Mouse (Mus musculus) hindbrain, embryonic 16.5 days (tissue): ENCODE results near the gene Gna13. TPM values are rescaled to one million over a fixed set of nuclear protein-coding genes. Genes with fewer than 3 reads are reported as not detected.

Experiments used
- ATAC-seq: fragments of 200-750 bp; cut with Nextera tagmentation; 2 replicates; pipeline ENCODE4 v1.8.0; 2017; ENCODE audit warnings: moderate TSS enrichment, moderate library complexity
- H3K27ac ChIP-seq: fragments of 300-500 bp; sonication (generic); 2 replicates; pipeline ENCODE4 v1.5.1; 2014; ENCODE audit warnings: low read depth, mild to moderate bottlenecking, control low read depth, low read length, moderate library complexity
- H3K27me3 ChIP-seq: fragments of 300-500 bp; sonication (generic); replicated peaks from 2 replicates; pipeline ENCODE4 v1.6.1; 2014; ENCODE audit warnings: low read length; ENCODE audit not compliant: control insufficient read depth, insufficient read depth
- H3K36me3 ChIP-seq: fragments of 300-500 bp; sonication (generic); 2 replicates; pipeline ENCODE4 v1.6.1; 2014; ENCODE audit warnings: mild to moderate bottlenecking, low read length, moderate library complexity, mixed read lengths; ENCODE audit not compliant: control insufficient read depth, insufficient read depth
- H3K4me1 ChIP-seq: fragments of 300-500 bp; sonication (generic); 2 replicates; pipeline ENCODE4 v1.6.1; 2014; ENCODE audit warnings: low read depth, low read length; ENCODE audit not compliant: control insufficient read depth, insufficient read depth
- H3K4me2 ChIP-seq: fragments of 300-500 bp; sonication (generic); 2 replicates; pipeline ENCODE4 v1.6.1; 2014; ENCODE audit warnings: mild to moderate bottlenecking, low read length, control low read depth, moderate library complexity
- H3K4me3 ChIP-seq: fragments of 300-500 bp; sonication (generic); 2 replicates; pipeline ENCODE4 v1.5.1; 2014; ENCODE audit warnings: mild to moderate bottlenecking, low read length, control low read depth, moderate library complexity
- H3K9ac ChIP-seq: fragments of 300-500 bp; sonication (generic); 2 replicates; pipeline ENCODE4 v1.6.1; 2014; ENCODE audit warnings: low read depth, mild to moderate bottlenecking, control low read depth, low read length, moderate library complexity
- H3K9me3 ChIP-seq: fragments of 300-500 bp; sonication (generic); 2 replicates; pipeline ENCODE4 v1.6.1; 2014; ENCODE audit warnings: mild to moderate bottlenecking, low read length, moderate library complexity; ENCODE audit not compliant: control insufficient read depth
- WGBS: fragments of 180-500 bp; shearing (Covaris S2); extraction: QIAGEN DNeasy Blood & Tissue Kit; methylation state at CpG from one replicate; pipeline ENCODE4 v1.1.7; 2014; 5-methylcytosine and 5-hydroxymethylcytosine counted together
- polyA plus RNA-seq: library from polyadenylated mRNA; unstranded; fragments of >200 nt; fragmentation: Nextera tagmentation; extraction: Ambion mirVana; gene quantifications from 2 replicates; pipeline ENCODE4 v1.2.1, GENCODE M21; 2015

Gene Gna13
- polyA plus RNA-seq, 1 experiment from 2014 or later, result 21.3 TPM

- H3K9me3 ChIP-seq, result no peaks in the 10 kb centered on the region
- no peaks in the 10 kb centered on the region; the same call in 1 of the 2 replicates for H3K36me3 ChIP-seq
- no peak overlapping the region for H3K4me3 ChIP-seq
- WGBS, result 52% methylated on average over 10 of the region's 10 CpGs
- no peak overlapping the region for H3K4me2 ChIP-seq
- no peak overlapping the region for H3K9ac ChIP-seq
- H3K4me1 ChIP-seq, result peaks cover 15% of the 10 kb centered on the region
- ATAC-seq, result peak; percentile 63; the same call in 1 of the 2 replicates
- no peak overlapping the region for H3K27ac ChIP-seq
- no peaks in the 10 kb centered on the region for H3K27me3 ChIP-seq
Observed at GRCm38 (mm10) chr11:109377477-109377876, 14.8 kb downstream of the Gna13 start.

GRCm38 (mm10) chr11:109378051-109378450 lies 15.4 kb downstream of the Gna13 start:
- 67% methylated on average over 7 of the region's 7 CpGs for WGBS
- no peaks in the 10 kb centered on the region; the same call in 1 of the 2 replicates for H3K36me3 ChIP-seq
- H3K9me3 ChIP-seq, result no peaks in the 10 kb centered on the region
- no peak overlapping the region for H3K27ac ChIP-seq
- no peak overlapping the region for H3K4me3 ChIP-seq
- no peaks in the 10 kb centered on the region for H3K27me3 ChIP-seq
- no peak for ATAC-seq
- peaks cover 15% of the 10 kb centered on the region for H3K4me1 ChIP-seq
- H3K9ac ChIP-seq, result no peak overlapping the region
- no peak overlapping the region for H3K4me2 ChIP-seq

- Histone ChIP-seq H3K9ac (no peak overlapping the region), H3K4me3 (no peak overlapping the region), H3K4me1 (peaks cover 15% of the 10 kb centered on the region), H3K27ac (no peak overlapping the region), H3K36me3 (no peaks in the 10 kb centered on the region), H3K27me3 (no peaks in the 10 kb centered on the region), H3K4me2 (no peak overlapping the region), H3K9me3 (no peaks in the 10 kb centered on the region)
- 80% methylated on average over 5 of the region's 5 CpGs for WGBS
- ATAC-seq, result no peak
Observed at GRCm38 (mm10) chr11:109380662-109381061, 18.0 kb downstream of the Gna13 start.

- Histone ChIP-seq H3K36me3 (no peaks in the 10 kb centered on the region), H3K4me3 (no peak overlapping the region), H3K27ac (no peak overlapping the region), H3K4me2 (no peak overlapping the region), H3K27me3 (no peaks in the 10 kb centered on the region), H3K9ac (no peak overlapping the region), H3K9me3 (no peaks in the 10 kb centered on the region), H3K4me1 (no peaks in the 10 kb centered on the region; the same call in 1 of the 2 replicates)
- 91% methylated on average over 8 of the region's 8 CpGs for WGBS
- ATAC-seq, result no peak
Observed at GRCm38 (mm10) chr11:109385296-109385695, 22.7 kb downstream of the Gna13 start.

GRCm38 (mm10) chr11:109389046-109389445 lies 26.4 kb downstream of the Gna13 start:
- H3K4me1 ChIP-seq, result no peaks in the 10 kb centered on the region; the same call in 1 of the 2 replicates
- no peak overlapping the region for H3K9ac ChIP-seq
- 0 out of 2 replicates have a peak, but pooled peaks cover 2% of the 10 kb centered on the region for H3K36me3 ChIP-seq
- no peak overlapping the region for H3K4me2 ChIP-seq
- H3K4me3 ChIP-seq, result no peak overlapping the region
- H3K27me3 ChIP-seq, result no peaks in the 10 kb centered on the region
- H3K27ac ChIP-seq, result no peak overlapping the region
- ATAC-seq, result no peak
- WGBS, result 74% methylated on average over 5 of the region's 5 CpGs
- H3K9me3 ChIP-seq, result no peaks in the 10 kb centered on the region

- Histone ChIP-seq H3K4me2 (no peak overlapping the region), H3K27ac (no peak overlapping the region), H3K9me3 (no peaks in the 10 kb centered on the region), H3K4me3 (no peak overlapping the region), H3K4me1 (no peaks in the 10 kb centered on the region; the same call in 1 of the 2 replicates), H3K27me3 (no peaks in the 10 kb centered on the region), H3K36me3 (0 out of 2 replicates have a peak, but pooled peaks cover 5% of the 10 kb centered on the region), H3K9ac (no peak overlapping the region)
- no peak for ATAC-seq
- 72% methylated on average over 7 of the region's 7 CpGs for WGBS
Observed at GRCm38 (mm10) chr11:109391200-109391599, 28.6 kb downstream of the Gna13 start.

- Histone ChIP-seq H3K9me3 (no peaks in the 10 kb centered on the region), H3K36me3 (0 out of 2 replicates have a peak, but pooled peaks cover 6% of the 10 kb centered on the region), H3K27ac (no peak overlapping the region), H3K4me2 (no peak overlapping the region), H3K9ac (no peak overlapping the region), H3K4me1 (no peaks in the 10 kb centered on the region; the same call in 1 of the 2 replicates), H3K4me3 (no peak overlapping the region), H3K27me3 (no peaks in the 10 kb centered on the region)
- WGBS, result 54% methylated on average over 7 of the region's 7 CpGs
- no peak for ATAC-seq
Observed at GRCm38 (mm10) chr11:109391760-109392159, 29.1 kb downstream of the Gna13 start.

GRCm38 (mm10) chr11:109392601-109393000 lies 30.0 kb downstream of the Gna13 start:
- Histone ChIP-seq H3K27me3 (no peaks in the 10 kb centered on the region), H3K9ac (no peak overlapping the region), H3K4me2 (no peak overlapping the region), H3K36me3 (0 out of 2 replicates have a peak, but pooled peaks cover 10% of the 10 kb centered on the region), H3K4me1 (no peaks in the 10 kb centered on the region; the same call in 1 of the 2 replicates), H3K9me3 (no peaks in the 10 kb centered on the region), H3K4me3 (no peak overlapping the region), H3K27ac (no peak overlapping the region)
- no peak for ATAC-seq
- 94% methylated on average over 9 of the region's 9 CpGs for WGBS

GRCm38 (mm10) chr11:109394758-109395157 lies 32.1 kb downstream of the Gna13 start:
- no peaks in the 10 kb centered on the region for H3K27me3 ChIP-seq
- ATAC-seq, result no peak
- no peak overlapping the region for H3K9ac ChIP-seq
- H3K4me3 ChIP-seq, result no peak overlapping the region
- no peak overlapping the region for H3K4me2 ChIP-seq
- no peaks in the 10 kb centered on the region for H3K9me3 ChIP-seq
- H3K27ac ChIP-seq, result no peak overlapping the region
- WGBS, result 81% methylated on average over 9 of the region's 9 CpGs
- H3K36me3 ChIP-seq, result peaks cover 12% of the 10 kb centered on the region
- no peaks in the 10 kb centered on the region; the same call in 1 of the 2 replicates for H3K4me1 ChIP-seq
